Mouse (Mus musculus): ENCODE measurements at regions not wholly inside any gene's neighbourhood (a gene's known extent, or its start where the extent isn't known, plus 50 kb on each side); places are given as distances from the start of the nearest gene placed in this dataset.

DNA sequence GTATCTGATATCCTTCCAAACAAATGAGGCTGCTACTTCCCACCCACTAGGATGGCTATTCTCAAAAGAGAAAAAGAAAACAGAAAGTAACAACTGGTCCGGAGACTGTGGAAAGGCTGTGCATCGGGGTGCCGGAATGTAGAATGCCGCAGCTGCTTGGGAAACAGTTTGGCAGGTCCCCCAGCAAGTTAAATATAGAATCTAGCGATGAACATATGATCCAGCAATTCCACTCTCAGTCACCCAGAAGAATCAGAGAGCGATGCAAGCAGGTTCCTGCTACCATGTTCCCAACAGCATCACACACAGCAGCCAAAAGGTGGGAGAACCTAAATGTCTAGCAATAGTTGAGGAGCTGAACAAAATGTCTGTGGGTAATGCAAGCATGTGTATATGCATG lies 528.3 kb upstream of the Gm19410 start:
- Histone ChIP-seq H3K4me3 (ENCODE audit: low read length) (no peak overlapping the region), H3K4me1 (ENCODE audit: insufficient read depth, low read length) (no peaks in the 10 kb centered on the region), H3K4me2 (replicated peaks; ENCODE audit: low read depth, low read length) (no peak overlapping the region), H3K27me3 (ENCODE audit: insufficient read depth, low read length) (no peaks in the 10 kb centered on the region), H3K27ac (ENCODE audit: low read length) (no peak overlapping the region), H3K9ac (replicated peaks; ENCODE audit: low read length) (no peak overlapping the region), H3K36me3 (ENCODE audit: insufficient read depth, low read length) (no peaks in the 10 kb centered on the region), H3K9me3 (ENCODE audit: low read length) (no peaks in the 10 kb centered on the region)
- 65% methylated on average over 6 of the region's 6 CpGs for whole genome bisulfite sequencing
- no peak for ATAC-seq (ENCODE audit: low FRiP score, low TSS enrichment)

DNA sequence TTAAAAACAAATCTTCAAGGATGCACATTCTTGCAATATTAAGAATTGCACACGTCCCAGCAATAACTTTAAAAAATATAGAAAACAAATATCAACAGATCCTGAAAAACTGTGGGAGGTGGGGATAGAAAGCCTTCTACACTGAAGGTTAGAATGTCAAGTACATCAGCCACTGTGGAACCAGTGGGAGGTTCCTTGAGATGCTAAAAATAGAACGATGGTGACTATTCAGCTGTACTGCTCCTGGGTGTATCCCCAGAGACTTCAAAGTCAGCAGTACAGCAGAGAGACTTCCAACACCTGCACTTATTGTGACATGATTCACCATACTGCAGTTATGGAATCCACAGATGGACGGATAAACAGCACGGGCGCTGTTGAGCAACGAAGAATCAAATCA lies 524.7 kb upstream of the Gm19410 start:
- WGBS = 78% methylated on average over 6 of the region's 6 CpGs
- no peak overlapping the region for H3K27ac ChIP-seq (ENCODE audit: low read length)
- no peaks in the 10 kb centered on the region for H3K36me3 ChIP-seq (ENCODE audit: insufficient read depth, low read length)
- no peak overlapping the region for H3K4me2 ChIP-seq (replicated peaks; ENCODE audit: low read depth, low read length)
- ATAC-seq (ENCODE audit: low FRiP score, low TSS enrichment) = no peak
- H3K4me1 ChIP-seq (ENCODE audit: insufficient read depth, low read length) = peaks cover 8% of the 10 kb centered on the region
- no peaks in the 10 kb centered on the region for H3K27me3 ChIP-seq (ENCODE audit: insufficient read depth, low read length)
- no peaks in the 10 kb centered on the region for H3K9me3 ChIP-seq (ENCODE audit: low read length)
- no peak overlapping the region for H3K9ac ChIP-seq (replicated peaks; ENCODE audit: low read length)
- no peak overlapping the region for H3K4me3 ChIP-seq (ENCODE audit: low read length)

- Histone ChIP-seq H3K9ac (replicated peaks; ENCODE audit: low read length) (no peak overlapping the region), H3K4me2 (replicated peaks; ENCODE audit: low read depth, low read length) (no peak overlapping the region), H3K9me3 (ENCODE audit: low read length) (no peaks in the 10 kb centered on the region), H3K27me3 (ENCODE audit: insufficient read depth, low read length) (no peaks in the 10 kb centered on the region), H3K36me3 (ENCODE audit: insufficient read depth, low read length) (no peaks in the 10 kb centered on the region), H3K4me1 (ENCODE audit: insufficient read depth, low read length) (peaks cover 8% of the 10 kb centered on the region), H3K4me3 (ENCODE audit: low read length) (no peak overlapping the region), H3K27ac (ENCODE audit: low read length) (peak overlapping the region; percentile 47)
- WGBS = 21% methylated on average over 11 of the region's 11 CpGs
- ATAC-seq (ENCODE audit: low FRiP score, low TSS enrichment) = no peak; the same call in 1 of the 2 replicates
Observed at GRCm38 (mm10) chr8:35243555-35243954, 522.0 kb upstream of the Gm19410 start.

GRCm38 (mm10) chr8:35249747-35250375 lies 515.7 kb upstream of the Gm19410 start:
- Histone ChIP-seq H3K27me3 (ENCODE audit: insufficient read depth, low read length) (no peaks in the 10 kb centered on the region), H3K9me3 (ENCODE audit: low read length) (peaks cover 6% of the 10 kb centered on the region; the same call in 1 of the 2 replicates), H3K4me2 (replicated peaks; ENCODE audit: low read depth, low read length) (no peak overlapping the region), H3K4me1 (ENCODE audit: insufficient read depth, low read length) (peaks cover 9% of the 10 kb centered on the region; the same call in 1 of the 2 replicates), H3K27ac (ENCODE audit: low read length) (peak overlapping the region; percentile 58; the same call in 1 of the 2 replicates), H3K4me3 (ENCODE audit: low read length) (no peak overlapping the region), H3K9ac (replicated peaks; ENCODE audit: low read length) (no peak overlapping the region), H3K36me3 (ENCODE audit: insufficient read depth, low read length) (no peaks in the 10 kb centered on the region)
- ATAC-seq (ENCODE audit: low FRiP score, low TSS enrichment) = peak; percentile 35; the same call in 1 of the 2 replicates
- 54% methylated on average over 7 of the region's 7 CpGs for WGBS

DNA sequence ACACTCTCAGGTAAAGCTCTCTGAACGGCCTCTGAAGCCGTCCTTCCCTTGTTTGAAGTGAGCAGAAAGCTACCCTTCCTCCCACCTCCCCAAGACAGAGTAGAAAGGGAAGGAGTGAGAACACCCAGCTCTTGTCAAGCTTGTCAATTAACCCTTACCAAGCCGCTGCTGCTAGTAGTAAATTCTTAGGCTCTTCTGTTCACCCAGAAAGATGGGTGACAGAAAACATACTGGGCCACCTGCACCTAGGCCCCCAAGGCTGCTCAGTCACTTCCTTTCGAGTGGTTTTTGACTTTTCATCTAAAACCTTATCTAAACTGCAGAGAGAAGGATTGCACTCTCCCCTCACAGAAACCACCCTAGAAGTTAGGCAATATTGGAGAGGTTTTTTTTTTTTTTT lies 514.9 kb upstream of the Gm19410 start:
- Histone ChIP-seq H3K9ac (replicated peaks; ENCODE audit: low read length) (no peak overlapping the region), H3K4me3 (ENCODE audit: low read length) (no peak overlapping the region), H3K36me3 (ENCODE audit: insufficient read depth, low read length) (no peaks in the 10 kb centered on the region), H3K4me1 (ENCODE audit: insufficient read depth, low read length) (peaks cover 9% of the 10 kb centered on the region; the same call in 1 of the 2 replicates), H3K9me3 (ENCODE audit: low read length) (peaks cover 6% of the 10 kb centered on the region; the same call in 1 of the 2 replicates), H3K27me3 (ENCODE audit: insufficient read depth, low read length) (no peaks in the 10 kb centered on the region), H3K27ac (ENCODE audit: low read length) (no peak overlapping the region), H3K4me2 (replicated peaks; ENCODE audit: low read depth, low read length) (no peak overlapping the region)
- no peak for ATAC-seq (ENCODE audit: low FRiP score, low TSS enrichment)
- WGBS = 30% methylated on average over 4 of the region's 4 CpGs

DNA sequence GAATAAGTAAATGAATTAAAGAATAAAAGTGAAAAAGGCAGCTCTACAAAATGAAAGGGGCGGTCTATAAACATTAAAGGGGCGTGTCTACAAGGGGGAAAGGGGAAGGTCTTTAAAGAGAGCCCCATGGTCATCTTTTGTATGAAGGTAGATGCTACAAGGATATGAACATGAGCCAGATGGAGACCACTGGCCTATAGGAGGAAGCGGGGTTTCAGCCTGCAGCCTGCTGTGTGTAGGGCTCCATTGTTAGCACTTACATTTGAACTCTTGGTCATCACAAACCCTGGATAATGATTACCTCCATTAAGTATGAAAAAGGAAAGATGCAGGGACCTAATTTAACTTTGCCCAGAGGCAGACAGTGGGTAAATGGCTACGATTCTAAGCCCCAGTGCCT lies 511.6 kb upstream of the Gm19410 start:
- H3K4me1 ChIP-seq (ENCODE audit: insufficient read depth, low read length) = peaks cover 9% of the 10 kb centered on the region; the same call in 1 of the 2 replicates
- H3K27me3 ChIP-seq (ENCODE audit: insufficient read depth, low read length) = no peaks in the 10 kb centered on the region
- peaks cover 6% of the 10 kb centered on the region; the same call in 1 of the 2 replicates for H3K9me3 ChIP-seq (ENCODE audit: low read length)
- H3K4me2 ChIP-seq (replicated peaks; ENCODE audit: low read depth, low read length) = no peak overlapping the region
- no peak overlapping the region for H3K9ac ChIP-seq (replicated peaks; ENCODE audit: low read length)
- ATAC-seq (ENCODE audit: low FRiP score, low TSS enrichment) = 0 out of 2 replicates have a peak, but pooled peaks have one; percentile 39
- H3K27ac ChIP-seq (ENCODE audit: low read length) = no peak overlapping the region
- H3K36me3 ChIP-seq (ENCODE audit: insufficient read depth, low read length) = no peaks in the 10 kb centered on the region
- no peak overlapping the region for H3K4me3 ChIP-seq (ENCODE audit: low read length)
- 78% methylated on average over 4 of the region's 4 CpGs for WGBS

GRCm38 (mm10) chr8:35255327-35255726 lies 510.3 kb upstream of the Gm19410 start:
- Histone ChIP-seq H3K9me3 (ENCODE audit: low read length) (peaks cover 6% of the 10 kb centered on the region; the same call in 1 of the 2 replicates), H3K9ac (replicated peaks; ENCODE audit: low read length) (no peak overlapping the region), H3K4me2 (replicated peaks; ENCODE audit: low read depth, low read length) (no peak overlapping the region), H3K27me3 (ENCODE audit: insufficient read depth, low read length) (no peaks in the 10 kb centered on the region), H3K4me3 (ENCODE audit: low read length) (no peak overlapping the region), H3K27ac (ENCODE audit: low read length) (no peak overlapping the region), H3K4me1 (ENCODE audit: insufficient read depth, low read length) (peaks cover 5% of the 10 kb centered on the region; the same call in 1 of the 2 replicates), H3K36me3 (ENCODE audit: insufficient read depth, low read length) (no peaks in the 10 kb centered on the region)
- WGBS = 79% methylated on average over 2 of the region's 2 CpGs
- ATAC-seq (ENCODE audit: low FRiP score, low TSS enrichment) = no peak

DNA sequence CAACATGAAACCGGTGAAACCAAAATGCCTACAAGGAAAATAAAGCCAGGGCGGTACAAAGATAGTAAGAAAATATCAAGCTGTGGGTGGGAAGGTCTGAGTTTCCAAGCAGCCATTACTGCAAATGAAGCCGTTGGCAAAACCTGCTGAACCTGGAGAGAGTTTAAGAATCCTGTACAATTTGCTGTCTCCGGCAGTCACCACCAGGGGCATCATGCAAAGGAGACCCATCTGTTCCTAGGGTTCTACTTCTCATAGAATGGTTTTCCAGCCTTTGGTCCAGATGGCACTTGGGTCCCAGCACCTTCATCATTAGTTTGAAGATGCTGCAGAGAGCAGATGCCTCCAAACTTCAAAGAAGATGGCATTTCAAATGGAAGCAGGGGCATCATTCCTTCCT lies 508.6 kb upstream of the Gm19410 start:
- Histone ChIP-seq H3K27me3 (ENCODE audit: insufficient read depth, low read length) (no peaks in the 10 kb centered on the region), H3K4me3 (ENCODE audit: low read length) (no peak overlapping the region), H3K9me3 (ENCODE audit: low read length) (peaks cover 4% of the 10 kb centered on the region; the same call in 1 of the 2 replicates), H3K27ac (ENCODE audit: low read length) (no peak overlapping the region), H3K9ac (replicated peaks; ENCODE audit: low read length) (no peak overlapping the region), H3K36me3 (ENCODE audit: insufficient read depth, low read length) (no peaks in the 10 kb centered on the region), H3K4me2 (replicated peaks; ENCODE audit: low read depth, low read length) (no peak overlapping the region), H3K4me1 (ENCODE audit: insufficient read depth, low read length) (peaks cover 5% of the 10 kb centered on the region; the same call in 1 of the 2 replicates)
- ATAC-seq (ENCODE audit: low FRiP score, low TSS enrichment) = no peak
- WGBS = 51% methylated on average over 4 of the region's 4 CpGs

GRCm38 (mm10) chr8:35268221-35268620 lies 497.4 kb upstream of the Gm19410 start:
- no peaks in the 10 kb centered on the region for H3K36me3 ChIP-seq (ENCODE audit: insufficient read depth, low read length)
- no peak for ATAC-seq (ENCODE audit: low FRiP score, low TSS enrichment)
- no peak overlapping the region for H3K4me2 ChIP-seq (replicated peaks; ENCODE audit: low read depth, low read length)
- whole genome bisulfite sequencing = 89% methylated on average over 5 of the region's 5 CpGs
- no peak overlapping the region for H3K4me3 ChIP-seq (ENCODE audit: low read length)
- no peaks in the 10 kb centered on the region for H3K9me3 ChIP-seq (ENCODE audit: low read length)
- no peak overlapping the region for H3K9ac ChIP-seq (replicated peaks; ENCODE audit: low read length)
- H3K27ac ChIP-seq (ENCODE audit: low read length) = no peak overlapping the region
- H3K4me1 ChIP-seq (ENCODE audit: insufficient read depth, low read length) = no peaks in the 10 kb centered on the region
- no peaks in the 10 kb centered on the region for H3K27me3 ChIP-seq (ENCODE audit: insufficient read depth, low read length)

DNA sequence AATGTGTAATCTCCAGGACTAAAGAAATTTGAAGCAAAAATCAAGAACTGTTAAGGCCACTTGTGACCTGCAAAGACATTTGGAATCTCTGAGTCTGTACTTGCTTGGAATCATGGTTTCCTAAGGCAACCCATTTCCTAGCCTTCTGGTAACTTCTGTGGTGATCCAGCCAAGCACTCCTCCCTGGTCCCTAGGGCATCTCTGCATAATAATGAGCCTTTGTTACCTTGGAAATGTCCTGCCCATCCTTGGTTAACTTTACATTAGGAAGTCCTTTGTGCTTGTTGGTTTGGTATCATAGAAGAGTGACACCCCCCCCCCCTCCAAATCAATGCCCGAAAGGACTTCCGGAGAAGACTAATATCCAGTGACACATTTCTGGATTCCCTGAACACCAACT lies 496.6 kb upstream of the Gm19410 start:
- H3K4me1 ChIP-seq (ENCODE audit: insufficient read depth, low read length) = no peaks in the 10 kb centered on the region
- 93% methylated on average over 2 of the region's 2 CpGs for WGBS
- no peaks in the 10 kb centered on the region for H3K9me3 ChIP-seq (ENCODE audit: low read length)
- no peak overlapping the region for H3K9ac ChIP-seq (replicated peaks; ENCODE audit: low read length)
- H3K4me2 ChIP-seq (replicated peaks; ENCODE audit: low read depth, low read length) = no peak overlapping the region
- H3K36me3 ChIP-seq (ENCODE audit: insufficient read depth, low read length) = no peaks in the 10 kb centered on the region
- no peaks in the 10 kb centered on the region for H3K27me3 ChIP-seq (ENCODE audit: insufficient read depth, low read length)
- no peak overlapping the region for H3K4me3 ChIP-seq (ENCODE audit: low read length)
- H3K27ac ChIP-seq (ENCODE audit: low read length) = no peak overlapping the region
- no peak for ATAC-seq (ENCODE audit: low FRiP score, low TSS enrichment)
